Mouse (Mus musculus) heart, postnatal 14 days (tissue): ENCODE results near the gene Rag2. TPM values are rescaled to one million over a fixed set of nuclear protein-coding genes. Genes with fewer than 3 reads are reported as not detected.

Experiments
- DNase-seq, 2 experiments: peaks; one replicate each; pipeline ENCODE4 v3.0.0; 2021 to 2022
- intact Hi-C: fragments of 180-260 bp; cut with DNase I; formaldehyde crosslinking; loops from one replicate; pipeline ENCODE4 v1.15.1; 2025
- total RNA-seq, 2 experiments: library from RNA; stranded (reverse); gene quantifications; 2 replicates each; pipeline ENCODE4 v1.2.3; 2021

Gene Rag2
- total RNA-seq, 2 experiments from 2014 or later: 0.14 to 2.4 TPM

DNA sequence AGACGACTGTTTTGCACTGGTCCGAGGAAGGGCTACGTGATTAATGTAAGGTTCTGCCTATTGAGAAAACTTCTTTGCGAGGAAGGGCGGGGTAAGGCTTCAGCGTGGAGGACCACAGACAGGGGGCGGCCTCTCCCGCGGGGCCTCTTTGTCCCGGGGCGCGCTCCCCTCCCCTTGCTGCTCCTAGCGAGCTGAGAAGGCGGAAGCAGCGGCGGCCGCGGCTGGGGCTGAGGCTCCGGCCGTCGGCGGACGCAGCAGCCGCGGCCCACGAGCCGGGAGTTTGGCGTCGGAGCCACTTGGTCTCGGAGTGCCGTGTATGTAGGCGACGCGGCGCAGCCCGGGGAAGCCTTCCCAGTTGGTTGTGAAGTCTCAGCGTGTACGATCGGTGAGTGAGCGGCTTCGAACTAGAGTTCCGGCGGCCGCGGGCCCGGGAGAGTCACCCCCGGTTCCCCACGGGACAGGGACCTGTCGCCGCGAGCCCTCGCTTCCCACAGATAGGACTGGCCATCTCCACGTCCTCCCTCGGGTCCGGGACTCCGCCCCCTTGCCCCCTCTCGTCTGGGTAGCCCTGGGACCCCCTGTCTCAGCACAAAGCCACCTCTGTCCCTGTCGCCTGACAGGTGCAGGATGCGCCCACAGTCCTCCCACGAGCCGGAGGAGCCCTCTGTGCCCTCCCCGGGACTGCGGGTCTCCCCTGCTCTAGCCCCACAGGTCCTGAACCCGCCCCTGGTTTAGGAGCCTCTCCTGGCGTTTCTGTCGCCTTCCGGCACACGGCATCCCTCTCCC, 53.9 kb downstream of the Rag2 start, which contains the start of gene Traf6:
TSS of gene Traf6 (plus strand) at position 194 of the 786 bp plus-strand sequence.
- peak; percentile 88 to 92 for DNase-seq
- intact Hi-C loops: no loop called here

DNA sequence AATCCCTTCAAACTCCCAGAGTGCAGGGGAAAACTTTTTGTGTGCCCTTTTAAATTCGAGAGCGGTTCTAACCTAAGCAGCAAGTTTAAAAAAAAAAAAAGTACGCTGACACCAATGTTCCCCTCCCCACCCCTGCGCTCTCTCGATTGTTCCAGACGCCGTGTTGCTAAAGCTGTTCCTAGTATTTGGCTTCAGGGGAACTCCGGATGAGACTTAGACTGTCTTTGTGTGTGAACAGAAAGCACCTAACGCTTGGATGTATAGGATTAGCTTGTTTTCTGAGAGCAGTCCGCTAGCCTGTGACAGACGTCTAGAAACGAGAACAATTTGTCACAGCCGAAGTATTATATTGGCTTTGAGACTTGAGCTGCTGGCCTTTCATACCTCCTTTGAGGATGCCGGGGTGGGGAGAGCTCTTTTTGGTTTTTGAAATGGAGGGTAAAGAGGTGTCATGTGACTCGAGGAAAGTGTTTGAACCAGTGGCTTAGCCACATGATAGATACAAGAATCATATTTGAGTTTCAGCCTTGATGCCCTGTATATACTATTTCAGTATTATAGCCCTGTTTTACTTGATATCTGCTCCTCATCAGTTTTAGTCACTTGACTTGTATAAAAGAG, 54.8 kb downstream of the Rag2 start:
- intact Hi-C loops: no loop called here
- no peak for DNase-seq

Other genes starting within 250 kb of the Rag2 start
- 10 to 100 TPM in 1 of 2 experiments, 1 to 10 TPM in 1; 1.1 to 29.2 TPM for gene Rag1, start 24.8 kb downstream of the Rag2 start, total RNA-seq
- 10 to 100 TPM; 69.2 to 69.8 TPM for gene B230118H07Rik, start 24.8 kb downstream of the Rag2 start, total RNA-seq
- 10 to 100 TPM; 10.7 to 11.5 TPM for gene Traf6, start 53.7 kb downstream of the Rag2 start, total RNA-seq